Mouse (Mus musculus) c-Kit-positive CD71-negative TER-119-negative erythroid progenitor cells, embryonic 14.5 days (primary cell): ENCODE measurements around the gene Nhlh1.

Source experiments
- DNase-seq: peaks from one replicate; pipeline ENCODE4 v3.0.0-alpha.2; 2013; ENCODE audit warnings: low read depth

The Nhlh1 gene

DNA sequence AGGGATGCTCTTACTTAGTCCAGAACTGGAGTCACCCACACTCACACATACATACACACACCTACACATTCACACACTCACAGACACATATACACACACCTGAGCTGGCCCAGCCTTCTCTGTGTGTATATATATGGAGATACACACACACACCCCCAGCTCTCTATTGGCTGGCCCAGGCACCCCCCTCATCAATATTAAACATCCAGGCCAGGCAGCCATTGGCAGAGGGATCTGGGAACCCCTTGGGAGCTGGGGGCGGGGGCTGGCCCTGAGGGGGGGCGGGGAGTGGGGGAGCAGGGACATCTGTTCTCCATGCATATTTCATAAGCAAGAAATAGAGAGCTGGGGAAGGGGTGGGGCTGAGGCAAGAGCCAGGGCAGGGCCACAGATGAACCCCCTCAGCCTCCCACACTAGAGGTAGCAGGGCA, at the start of gene Nhlh1:
TSS of gene Nhlh1 (minus strand) at position 83 of the 431 bp plus-strand sequence.
- no peak for DNase-seq

GRCm38 (mm10) chr1:172105101-172105500, 47.7 kb upstream of the Nhlh1 start:
- no peak for DNase-seq

DNA sequence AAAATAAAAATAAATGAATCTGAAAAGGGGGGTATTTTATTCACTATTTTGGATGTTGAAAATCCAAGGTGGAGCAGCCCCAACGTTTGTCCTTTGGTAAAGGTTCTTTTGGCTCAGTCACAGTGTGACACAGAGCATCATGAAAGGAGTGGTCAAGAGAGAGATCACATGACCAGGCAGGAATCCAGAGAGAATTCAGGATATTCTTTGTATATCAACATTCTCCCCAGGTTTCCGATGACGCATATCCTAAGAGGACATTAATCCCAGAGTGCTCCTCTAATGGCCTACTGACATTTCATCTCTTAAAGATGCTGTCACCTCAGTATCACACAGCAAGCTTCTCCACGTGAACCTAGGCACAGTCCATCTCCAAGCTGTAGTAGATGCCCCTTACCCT, 46.2 kb upstream of the Nhlh1 start:
- no peak for DNase-seq

DNA sequence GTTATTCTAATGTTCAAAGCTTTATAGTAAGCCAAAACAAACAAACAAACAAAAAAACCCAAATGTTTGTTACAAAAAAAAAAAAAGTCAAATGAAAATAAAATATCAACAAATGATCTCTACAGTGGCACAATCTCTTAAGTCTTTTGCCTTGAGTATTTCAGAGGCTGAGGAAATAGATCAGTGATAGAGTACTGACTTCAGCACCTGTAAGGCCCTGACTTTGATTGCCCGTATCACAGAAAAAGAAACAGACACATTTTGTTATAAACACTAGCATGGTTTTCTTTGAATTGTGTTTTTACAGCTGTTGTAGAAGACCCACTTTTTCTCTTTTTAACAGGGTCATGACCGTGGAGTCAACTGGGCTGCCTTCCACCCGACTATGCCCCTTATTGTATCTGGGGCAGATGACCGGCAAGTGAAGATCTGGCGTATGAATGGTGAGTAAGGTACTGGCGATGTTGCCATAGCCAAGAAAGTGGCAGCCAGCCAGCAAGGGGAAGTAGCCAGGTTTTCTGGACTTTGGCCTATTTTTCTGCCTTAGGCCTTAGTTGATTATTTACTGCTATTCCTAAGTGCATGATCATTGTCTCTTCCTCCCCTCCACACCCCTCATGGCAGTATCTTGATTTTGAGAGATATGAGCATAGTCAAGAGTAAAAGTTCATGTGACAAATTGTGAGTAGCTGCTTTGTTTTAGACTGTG, 42.1 kb upstream of the Nhlh1 start:
- DNase-seq = no peak

- no peak for DNase-seq
Measured at GRCm38 (mm10) chr1:172095202-172095601, 37.8 kb upstream of the Nhlh1 start.

DNA sequence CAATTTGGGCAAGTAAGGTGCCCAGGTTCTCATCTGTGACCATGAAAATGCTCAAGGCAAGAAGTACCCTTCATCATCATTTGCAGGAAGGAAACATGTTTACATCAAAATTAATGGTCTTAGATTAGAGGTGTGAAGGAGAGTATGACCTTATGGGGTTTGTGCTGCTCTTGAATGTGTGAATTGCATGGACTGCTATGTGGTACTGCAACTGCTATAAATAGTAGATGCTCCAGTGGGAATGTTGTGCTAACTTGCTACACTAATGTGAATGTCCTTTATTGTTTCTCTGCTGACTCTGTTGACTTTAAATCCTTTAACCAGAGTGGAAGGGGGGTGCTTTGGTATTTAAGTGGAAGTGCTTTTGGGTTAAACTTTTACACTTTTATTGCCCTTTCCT, 36.9 kb upstream of the Nhlh1 start:
- no peak for DNase-seq

- no peak for DNase-seq
Measured at GRCm38 (mm10) chr1:172093522-172093921, 36.1 kb upstream of the Nhlh1 start.

- DNase-seq = no peak
Measured at GRCm38 (mm10) chr1:172082899-172083445, 25.6 kb upstream of the Nhlh1 start.

- peak; percentile 92 for DNase-seq
Measured at GRCm38 (mm10) chr1:172082101-172082898, 24.9 kb upstream of the Nhlh1 start, which contains the start of the genes Copa and Ncstn. Copa (plus strand) TSS chr1:172082529. Ncstn (minus strand) TSS chr1:172082795.

GRCm38 (mm10) chr1:172077981-172078380, 20.6 kb upstream of the Nhlh1 start:
- no peak for DNase-seq

- no peak for DNase-seq
Measured at GRCm38 (mm10) chr1:172072604-172073003, 15.2 kb upstream of the Nhlh1 start.

GRCm38 (mm10) chr1:172071556-172071955, 14.2 kb upstream of the Nhlh1 start:
- DNase-seq = no peak

- DNase-seq = no peak
Measured at GRCm38 (mm10) chr1:172070227-172070626, 12.9 kb upstream of the Nhlh1 start.

DNA sequence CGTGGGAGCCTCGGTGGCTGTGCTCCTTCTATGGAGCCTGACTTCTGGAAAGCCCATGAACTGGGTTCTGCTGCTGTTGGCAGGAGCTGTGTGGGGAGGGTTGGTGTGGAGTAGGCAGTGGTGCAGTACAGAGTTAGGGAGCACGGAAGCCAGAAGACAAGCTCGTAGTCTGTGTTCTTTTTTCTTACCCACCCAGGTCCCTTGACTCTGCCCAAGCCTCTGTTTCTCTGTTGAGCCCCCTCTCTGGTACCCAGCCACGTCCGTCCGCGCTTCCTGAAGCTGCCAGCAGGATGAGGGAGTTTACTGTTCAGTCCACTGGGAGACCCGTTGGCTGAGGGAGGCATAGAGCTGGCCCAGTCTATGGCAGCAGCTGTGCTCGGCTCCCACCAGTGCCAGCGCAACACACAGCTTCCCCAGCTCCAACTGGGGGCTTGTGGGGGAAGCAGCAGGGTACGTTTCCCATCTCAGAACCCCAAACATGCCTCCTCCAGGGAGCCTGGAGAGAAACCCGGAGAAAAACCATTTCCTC, 7.3 kb upstream of the Nhlh1 start:
- DNase-seq = no peak

DNA sequence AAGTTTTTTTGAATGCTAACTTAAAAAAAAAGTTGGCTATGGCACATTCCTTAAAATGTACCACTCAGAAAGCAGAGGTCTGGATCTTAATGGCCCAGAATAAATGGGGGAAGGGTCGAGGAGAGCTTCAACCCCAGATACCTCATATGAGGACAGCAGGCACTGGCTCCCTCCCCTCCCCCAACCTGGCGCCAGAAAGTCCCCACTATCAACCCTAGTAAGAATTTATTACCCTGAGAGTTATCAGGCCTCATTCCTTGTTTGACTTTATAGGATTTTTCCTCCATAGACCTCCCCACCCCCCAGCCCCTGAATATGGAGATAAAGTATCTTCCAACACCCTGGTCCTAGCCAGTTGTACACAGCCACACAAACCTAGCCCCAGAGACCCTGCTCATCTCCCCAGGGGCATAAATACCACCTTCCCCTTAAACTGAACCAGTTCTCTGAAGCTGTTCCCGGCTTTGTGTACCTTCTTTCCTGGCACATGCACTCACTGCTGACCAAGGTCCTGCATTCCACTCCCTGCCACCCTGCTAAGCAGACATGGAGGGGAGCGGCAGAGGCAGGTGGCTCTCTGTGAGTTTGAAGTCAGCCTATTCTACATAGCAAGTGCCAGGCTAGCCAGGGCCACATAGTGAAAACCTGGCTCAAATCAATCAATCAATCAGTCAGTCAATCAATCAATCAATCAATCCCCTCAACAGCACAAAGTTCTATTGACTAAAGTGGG, 6.1 kb upstream of the Nhlh1 start:
- DNase-seq = no peak

DNA sequence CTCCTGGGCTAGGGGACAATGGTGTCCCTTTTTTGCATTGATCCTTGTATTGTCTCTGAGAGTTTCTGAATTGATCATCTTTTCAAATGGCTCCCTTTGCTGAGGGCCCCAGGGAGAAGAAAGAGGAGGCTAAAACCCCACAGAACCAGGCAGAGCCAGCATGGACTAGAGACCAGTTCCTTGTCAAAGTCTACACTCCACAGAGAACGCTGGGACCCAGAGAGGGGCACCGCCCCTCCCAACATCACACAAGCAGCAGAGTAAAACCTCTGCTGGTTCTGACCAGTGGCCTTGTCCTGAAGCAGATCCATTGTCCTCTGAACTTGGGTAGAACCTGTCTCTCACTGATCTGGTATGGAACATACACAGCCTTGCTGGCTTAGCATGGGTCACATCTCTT, 4.7 kb upstream of the Nhlh1 start:
- DNase-seq = no peak

DNA sequence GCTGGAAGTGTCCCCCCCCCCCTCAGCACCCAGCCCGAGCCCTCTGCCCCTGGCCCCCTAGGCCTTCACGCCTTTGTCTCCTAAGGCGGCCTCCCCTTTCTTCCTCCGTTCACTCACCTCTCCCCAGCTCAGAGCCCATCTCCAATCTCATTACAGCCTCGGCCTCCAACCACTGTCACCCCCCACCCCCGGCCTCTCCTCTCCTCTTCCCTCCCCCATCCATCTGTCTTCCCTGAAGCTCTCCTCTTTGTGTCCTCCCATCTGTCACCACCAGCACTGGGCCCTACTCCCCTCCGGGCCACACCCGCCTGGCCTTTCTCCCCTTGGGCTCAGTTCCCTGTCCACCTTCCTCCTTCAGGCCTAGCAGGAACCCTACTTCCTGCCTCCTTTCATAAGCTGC, 3.8 kb upstream of the Nhlh1 start:
- no peak for DNase-seq

- no peak for DNase-seq
Measured at GRCm38 (mm10) chr1:172060659-172061058, 3.3 kb upstream of the Nhlh1 start.

- no peak for DNase-seq
Measured at GRCm38 (mm10) chr1:172058874-172059273, 1.5 kb upstream of the Nhlh1 start.

DNA sequence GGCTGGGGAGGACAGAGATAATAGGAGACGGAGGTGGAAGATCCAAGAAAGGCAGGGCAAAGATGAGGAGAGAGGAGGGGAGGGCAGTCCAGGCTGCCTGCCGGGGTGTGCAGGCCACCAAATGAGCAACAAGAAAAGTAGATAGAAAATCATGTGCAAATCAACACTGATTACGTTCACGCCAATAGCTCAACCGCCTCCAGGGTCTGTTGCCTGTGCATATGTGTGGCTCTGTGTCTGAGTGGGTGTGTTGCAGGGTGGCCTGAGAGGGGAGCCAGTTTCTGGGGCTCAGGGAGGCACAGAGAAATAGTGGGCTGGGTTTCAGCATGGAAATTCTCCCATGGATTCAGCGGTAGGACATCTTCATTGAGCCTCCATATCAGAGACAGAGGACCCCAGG, 948 bp upstream of the Nhlh1 start:
- DNase-seq = no peak

DNA sequence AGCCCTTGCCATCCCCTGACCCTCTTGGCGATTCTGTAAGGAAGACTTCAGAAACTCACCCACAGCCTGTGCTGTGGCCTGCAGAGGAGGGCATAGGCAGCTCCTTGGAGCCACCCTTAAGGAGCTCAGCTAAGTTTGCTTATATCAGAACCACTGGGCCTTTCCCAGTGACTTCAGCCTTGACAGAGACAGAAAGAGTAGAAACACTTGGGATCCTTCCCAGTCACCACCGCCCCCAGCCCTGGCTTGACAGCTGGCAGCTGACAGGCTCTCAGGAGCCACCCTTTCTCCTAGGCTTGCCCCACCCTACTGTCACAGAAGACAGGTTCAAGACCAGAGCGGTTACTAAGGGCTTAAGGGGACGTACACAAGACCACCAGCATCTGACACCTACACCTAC, 1.1 kb downstream of the Nhlh1 start:
- DNase-seq = no peak
